Mouse (Mus musculus): Measurements from ENCODE around the gene Dock8. TPM values are rescaled to one million over a fixed set of nuclear protein-coding genes. Genes with fewer than 3 reads are reported as not detected.
"Not testable (repeated sequence)": the region's sequence is repeated elsewhere in the genome, so short reads cannot be mapped to it uniquely, and the experiment has no call there.

Dock8 gene
- polyA plus RNA-seq, 1 experiment = 9.2 TPM

DNA sequence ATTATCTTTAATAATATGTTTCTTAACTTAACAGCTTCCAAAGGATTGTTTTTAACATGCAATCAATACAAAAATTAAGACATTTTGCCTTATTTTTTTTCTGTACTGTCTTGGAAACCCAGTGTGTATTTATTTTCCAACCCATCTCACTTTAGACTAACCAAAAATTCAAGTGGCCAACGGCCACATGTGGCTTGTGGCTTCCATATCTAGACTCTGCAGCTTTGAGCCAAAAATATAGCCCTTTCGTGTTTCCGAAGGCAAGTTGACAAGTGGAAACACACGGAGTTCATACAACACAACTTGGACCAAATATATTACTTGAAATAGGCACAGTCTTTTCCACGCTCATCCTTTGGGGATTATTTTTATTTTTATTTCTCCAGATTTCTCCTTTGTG lies 773 bp upstream of the Dock8 start:
- no peak for DNase-seq (ENCODE audit: low read depth)

DNA sequence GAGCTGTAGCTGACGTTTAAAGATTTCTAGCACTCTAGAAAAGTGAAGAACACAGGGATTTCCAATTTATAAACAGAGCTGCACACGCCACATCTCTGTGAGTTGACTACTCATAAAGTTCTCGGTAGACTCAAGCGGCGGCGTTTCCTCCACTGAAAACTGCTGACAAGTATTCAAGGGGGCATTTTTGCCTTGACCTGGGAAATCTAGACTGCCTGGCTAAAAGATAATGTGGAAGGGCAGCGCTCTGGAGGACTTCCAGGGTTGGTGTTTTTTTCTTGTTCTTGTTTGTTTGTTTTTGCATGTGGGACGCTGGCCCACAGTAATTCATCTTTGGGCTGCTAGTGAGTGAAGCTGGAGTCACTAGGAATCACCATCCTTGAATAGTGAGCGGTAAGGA lies 819 bp downstream of the Dock8 start:
- no peak for DNase-seq (ENCODE audit: low read depth)

DNA sequence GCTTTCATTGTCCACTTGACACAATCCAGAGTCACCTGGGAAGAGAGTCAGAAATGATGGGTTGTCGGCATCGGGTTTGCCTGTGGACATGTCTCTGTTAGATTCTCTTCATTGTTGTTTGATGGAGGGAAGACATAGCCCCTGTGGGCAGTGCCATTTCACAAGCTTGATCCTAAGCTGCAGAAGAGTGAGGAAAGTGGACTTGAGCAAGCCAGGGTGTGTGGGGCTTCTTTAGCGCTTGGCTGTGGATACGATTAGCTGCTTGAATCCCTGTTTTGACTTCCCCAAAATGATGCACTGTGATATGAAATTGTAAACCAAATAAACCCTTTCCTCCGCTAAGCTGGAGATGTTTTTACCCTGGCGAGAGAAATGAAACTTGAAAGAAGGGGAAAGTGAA lies 2.7 kb downstream of the Dock8 start:
- DNase-seq (ENCODE audit: low read depth) = no peak

DNA sequence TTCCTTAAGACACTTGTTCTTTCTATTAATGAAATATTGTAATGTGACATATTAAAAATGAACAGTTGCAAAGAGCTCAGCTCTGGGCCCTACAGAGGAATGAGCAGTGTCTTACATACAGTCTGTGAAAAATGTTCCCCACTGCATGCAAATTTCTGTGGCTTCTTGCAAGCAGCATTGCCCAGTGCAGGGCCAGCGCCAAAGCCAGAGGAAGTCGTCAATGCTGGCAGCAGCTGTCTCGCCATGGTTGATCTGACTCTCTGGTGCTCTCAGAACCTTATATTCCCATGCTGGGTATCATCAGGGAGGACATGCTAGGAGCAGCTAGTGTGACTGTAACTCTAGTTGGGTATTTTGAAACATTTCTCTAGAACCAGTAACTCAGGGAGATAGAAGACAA lies 3.5 kb downstream of the Dock8 start:
- DNase-seq (ENCODE audit: low read depth) = no peak

- DNase-seq (ENCODE audit: low read depth) = no peak
Measured at GRCm38 (mm10) chr19:25003810-25004209, 4.5 kb downstream of the Dock8 start.

DNA sequence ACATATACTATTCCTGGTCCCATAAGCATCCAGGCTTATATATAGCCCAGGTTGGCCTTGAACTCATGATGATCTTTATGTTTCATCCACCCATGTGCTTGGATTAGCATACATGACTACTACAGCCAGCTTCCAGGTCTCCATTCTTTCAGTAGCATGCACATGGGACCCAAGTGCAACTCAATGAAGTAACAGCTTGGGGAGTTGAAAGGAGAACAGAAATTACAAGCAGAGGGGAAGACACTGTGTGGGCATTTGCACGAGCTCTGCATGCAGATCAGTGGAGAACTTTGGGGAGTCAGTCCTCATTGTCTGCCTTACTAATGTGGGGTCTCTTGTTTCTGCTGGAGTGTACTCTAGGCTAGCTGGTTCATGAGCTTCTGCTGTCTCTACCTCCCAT lies 7.4 kb downstream of the Dock8 start:
- no peak for DNase-seq (ENCODE audit: low read depth)

- DNase-seq (ENCODE audit: low read depth) = no peak
Measured at GRCm38 (mm10) chr19:25008509-25008908, 9.2 kb downstream of the Dock8 start.

GRCm38 (mm10) chr19:25022766-25023165 lies 23.4 kb downstream of the Dock8 start:
- DNase-seq (ENCODE audit: low read depth) = no peak

DNA sequence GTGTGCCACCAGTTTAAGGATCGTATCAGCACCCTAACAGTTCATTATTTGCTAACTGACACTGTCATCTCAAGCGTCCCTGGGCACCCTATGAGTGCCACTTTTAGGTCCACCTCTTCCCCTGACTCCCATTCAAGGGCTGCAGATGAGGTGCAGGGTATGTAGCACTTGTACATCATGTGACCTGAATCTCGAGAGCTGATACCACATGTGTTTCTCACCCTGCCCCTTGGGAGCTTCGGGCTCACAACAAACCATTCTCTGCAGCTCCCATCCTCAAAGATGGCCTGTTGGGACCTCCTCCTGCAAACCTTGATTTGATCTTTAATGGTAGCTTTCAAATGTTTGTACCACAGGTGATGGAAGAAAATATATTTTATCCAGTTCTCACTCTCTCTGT lies 32.4 kb downstream of the Dock8 start:
- no peak for DNase-seq (ENCODE audit: low read depth)

- not testable (repeated sequence) for DNase-seq (ENCODE audit: low read depth)
Measured at GRCm38 (mm10) chr19:25033008-25033407, 33.7 kb downstream of the Dock8 start.

DNA sequence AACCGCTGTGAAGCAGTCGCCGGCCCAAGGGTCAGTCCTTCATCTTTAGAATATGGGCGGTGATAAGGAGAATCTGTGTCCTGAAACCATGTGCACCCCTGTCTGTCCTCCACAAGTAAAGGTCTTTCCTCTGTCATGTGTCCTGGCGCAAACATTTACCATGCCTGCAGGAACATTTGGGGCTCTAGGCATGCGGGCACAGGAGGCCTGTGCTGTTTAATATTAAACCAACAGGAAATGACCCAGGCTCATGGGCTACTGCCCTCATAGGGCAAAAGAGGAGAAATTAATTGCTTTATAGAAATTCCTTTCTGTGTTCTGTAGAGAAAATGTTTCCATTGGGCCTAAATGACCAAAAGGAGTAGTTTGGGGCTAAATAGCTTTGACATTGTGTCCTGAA lies 36.5 kb downstream of the Dock8 start:
- DNase-seq (ENCODE audit: low read depth) = no peak

DNA sequence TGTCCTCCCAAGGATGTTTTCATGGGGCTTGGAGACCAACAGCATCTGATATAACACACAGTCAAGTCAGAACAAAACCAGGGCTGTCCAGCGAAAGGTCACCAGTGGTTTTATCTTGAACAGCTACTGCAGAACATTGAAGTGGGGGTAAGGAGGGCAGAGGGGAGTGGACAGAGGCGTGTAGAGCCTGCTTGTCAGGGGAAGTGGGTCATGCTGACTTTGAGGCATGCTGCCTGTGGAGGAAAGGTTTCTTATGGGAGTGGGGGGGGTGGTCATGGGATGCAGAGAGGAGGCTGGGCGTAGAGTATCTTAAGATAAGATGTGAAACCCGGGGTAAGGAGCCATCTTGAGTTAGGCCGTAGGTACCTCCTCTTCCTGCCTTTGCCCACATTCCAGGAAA lies 37.5 kb downstream of the Dock8 start:
- DNase-seq (ENCODE audit: low read depth) = no peak

- DNase-seq (ENCODE audit: low read depth) = no peak
Measured at GRCm38 (mm10) chr19:25037249-25037648, 37.9 kb downstream of the Dock8 start.

DNA sequence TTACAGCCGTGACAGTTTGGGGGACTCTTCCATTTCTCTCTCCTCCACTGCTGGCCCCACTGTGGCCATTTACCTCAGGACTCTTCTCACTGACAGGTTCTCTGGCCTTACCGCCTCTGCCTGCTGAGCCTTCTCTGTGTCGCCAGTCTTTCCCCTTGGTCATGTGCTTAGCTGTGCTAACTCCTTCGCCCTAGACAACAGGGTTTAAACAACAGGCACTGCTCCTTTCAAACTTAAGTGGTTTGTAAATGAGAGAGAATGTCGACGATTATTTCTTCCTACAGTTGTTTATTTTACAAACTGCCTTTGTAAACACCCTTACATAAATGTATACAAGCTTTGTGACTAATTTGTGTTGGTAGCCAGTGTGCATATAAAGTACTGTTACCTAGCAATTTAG lies 39.0 kb downstream of the Dock8 start:
- DNase-seq (ENCODE audit: low read depth) = no peak

DNA sequence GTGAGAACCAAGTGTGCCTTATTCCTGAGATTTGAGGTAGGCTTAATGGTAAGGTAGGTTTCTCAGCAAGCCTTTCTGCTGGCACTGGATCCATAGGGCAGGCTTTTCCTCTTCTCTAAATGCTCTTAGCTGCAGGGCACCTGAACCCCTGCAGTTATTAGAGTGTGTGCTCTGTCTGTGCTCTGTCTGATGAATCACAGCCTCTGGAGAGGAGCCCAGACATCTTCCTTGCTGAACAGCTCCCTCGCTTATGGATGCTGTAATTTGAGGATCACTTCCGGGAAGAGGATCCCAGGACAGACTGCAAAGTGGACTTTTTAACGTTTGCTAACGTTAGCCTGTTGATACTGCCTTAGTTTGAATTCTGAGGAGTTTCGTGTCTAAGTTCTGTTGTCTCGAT lies 41.9 kb downstream of the Dock8 start:
- no peak for DNase-seq (ENCODE audit: low read depth)

- no peak for DNase-seq (ENCODE audit: low read depth)
Measured at GRCm38 (mm10) chr19:25042973-25043372, 43.6 kb downstream of the Dock8 start.

DNA sequence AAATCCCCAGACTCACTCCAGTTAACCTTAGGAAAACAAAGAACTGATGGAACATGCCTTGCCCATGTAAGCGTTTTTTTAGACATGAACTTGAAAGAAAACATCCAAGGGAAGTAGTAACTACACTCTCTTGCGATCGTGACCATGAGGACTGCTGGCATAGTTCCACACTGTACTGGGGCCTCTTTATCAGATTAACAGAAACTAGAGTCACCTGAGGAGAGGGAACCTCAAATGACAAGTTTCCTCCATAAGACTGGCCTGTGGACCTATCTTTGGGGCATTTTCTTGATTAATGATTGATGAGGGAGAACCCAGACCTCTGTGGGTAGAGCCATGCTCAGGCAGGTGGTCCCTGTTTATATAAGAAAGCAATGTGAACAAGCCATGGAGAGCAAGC lies 44.7 kb downstream of the Dock8 start:
- DNase-seq (ENCODE audit: low read depth) = no peak

GRCm38 (mm10) chr19:25052355-25052754 lies 53.0 kb downstream of the Dock8 start:
- DNase-seq (ENCODE audit: low read depth) = no peak

GRCm38 (mm10) chr19:25053152-25053551 lies 53.8 kb downstream of the Dock8 start:
- no peak for DNase-seq (ENCODE audit: low read depth)

- no peak for DNase-seq (ENCODE audit: low read depth)
Measured at GRCm38 (mm10) chr19:25055025-25055424, 55.7 kb downstream of the Dock8 start.

DNA sequence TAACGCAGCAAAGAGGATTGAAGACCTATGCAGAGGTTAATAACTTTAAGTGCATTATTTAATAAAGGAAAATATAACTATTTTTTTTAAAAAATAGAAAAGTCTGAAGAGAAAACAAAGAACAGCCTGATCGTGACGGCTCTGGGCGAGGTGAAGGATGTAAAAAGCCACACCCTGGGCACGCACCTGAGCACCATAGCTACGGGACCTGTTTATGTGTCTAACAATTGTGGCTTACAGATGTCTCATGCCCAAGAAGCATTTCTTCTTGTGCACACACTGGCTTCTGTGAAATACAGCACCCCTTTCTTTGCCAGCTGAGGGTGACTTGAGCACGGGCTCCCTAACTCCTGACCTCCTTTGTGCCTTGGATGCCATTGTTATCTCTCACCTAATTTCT lies 56.2 kb downstream of the Dock8 start:
- no peak for DNase-seq (ENCODE audit: low read depth)

DNA sequence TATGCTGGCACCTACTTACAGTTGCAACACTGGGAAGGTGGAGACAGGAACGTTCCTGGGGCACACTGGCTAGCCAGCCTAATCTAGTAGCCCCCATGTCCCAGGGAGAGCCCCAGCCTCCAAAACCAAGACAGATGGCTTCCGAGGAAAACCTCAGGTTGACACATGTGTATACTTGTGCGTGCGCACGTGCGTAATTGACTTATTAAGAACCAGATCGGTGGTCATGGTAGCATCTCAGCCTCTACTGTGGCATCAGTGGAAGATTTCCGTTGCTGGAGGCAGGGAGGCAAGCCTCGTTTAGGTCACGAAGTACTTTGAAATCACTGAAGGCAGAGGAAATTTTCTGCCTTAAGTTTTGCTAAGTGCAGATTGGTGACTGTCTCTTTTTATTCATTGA lies 56.9 kb downstream of the Dock8 start:
- DNase-seq (ENCODE audit: low read depth) = no peak

DNA sequence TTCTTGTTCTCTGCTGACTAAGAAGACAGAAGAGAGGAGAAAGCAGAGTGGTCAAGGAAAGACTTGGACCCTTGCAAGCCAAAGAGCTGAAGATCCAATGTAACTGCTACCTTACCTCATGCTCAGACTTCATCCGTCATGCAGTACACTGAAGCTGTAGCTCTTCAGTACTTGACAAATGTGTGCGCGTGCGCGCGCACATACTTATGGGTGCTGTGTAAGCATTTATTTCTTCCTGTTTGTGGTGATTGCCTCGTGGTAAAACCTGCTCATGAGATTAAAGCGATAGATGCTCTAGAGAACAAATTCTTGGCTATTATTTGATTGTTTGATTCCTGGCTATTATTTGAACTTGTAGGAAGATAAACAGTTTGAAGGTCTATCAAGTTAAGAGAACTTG lies 58.5 kb downstream of the Dock8 start:
- DNase-seq (ENCODE audit: low read depth) = no peak

- DNase-seq (ENCODE audit: low read depth) = no peak
Measured at GRCm38 (mm10) chr19:25059847-25060364, 60.6 kb downstream of the Dock8 start.

GRCm38 (mm10) chr19:25060375-25060774 lies 61.0 kb downstream of the Dock8 start:
- DNase-seq (ENCODE audit: low read depth) = no peak

Data from gonadal fat pad, adult 2 months (tissue).